Mouse (Mus musculus) hindbrain, postnatal 0 days (tissue): ENCODE results near the gene Fbxl18. TPM values are rescaled to one million over a fixed set of nuclear protein-coding genes. Genes with fewer than 3 reads are reported as not detected.

Experiments used
- ATAC-seq: fragments of 200-750 bp; cut with Nextera tagmentation; 2 replicates; pipeline ENCODE4 v1.8.0; 2017; ENCODE audit warnings: mild to moderate bottlenecking, moderate TSS enrichment, moderate library complexity
- DNase-seq: peaks from one replicate; pipeline ENCODE4 v3.0.0-alpha.2; 2015; ENCODE audit warnings: low spot score
- H3K27ac ChIP-seq: fragments of 300-500 bp; sonication (generic); 2 replicates; pipeline ENCODE4 v1.5.1; 2014; ENCODE audit warnings: mild to moderate bottlenecking
- H3K27me3 ChIP-seq: fragments of 300-500 bp; sonication (generic); 2 replicates; pipeline ENCODE4 v1.6.1; 2014; ENCODE audit warnings: low read length, mixed read lengths; ENCODE audit not compliant: insufficient read depth
- H3K36me3 ChIP-seq: fragments of 300-500 bp; sonication (generic); 2 replicates; pipeline ENCODE4 v1.6.1; 2014; ENCODE audit warnings: low read length, mixed read lengths; ENCODE audit not compliant: insufficient read depth
- H3K4me1 ChIP-seq: fragments of 300-500 bp; sonication (generic); 2 replicates; pipeline ENCODE4 v1.6.1; 2014; ENCODE audit warnings: antibody characterized with exemption, low read length, mixed read lengths; ENCODE audit not compliant: insufficient read depth
- H3K4me2 ChIP-seq: fragments of 300-500 bp; sonication (generic); 2 replicates; pipeline ENCODE4 v1.6.1; 2014; ENCODE audit warnings: low read depth, mild to moderate bottlenecking, low read length, moderate library complexity, mixed read lengths
- H3K4me3 ChIP-seq: fragments of 300-500 bp; sonication (generic); 2 replicates; pipeline ENCODE4 v1.5.1; 2014; ENCODE audit warnings: low read length
- H3K9ac ChIP-seq: fragments of 300-500 bp; sonication (generic); replicated peaks from 2 replicates; pipeline ENCODE4 v1.6.1; 2014; ENCODE audit warnings: mild to moderate bottlenecking, low read length, moderate library complexity, mixed read lengths
- H3K9me3 ChIP-seq: fragments of 300-500 bp; sonication (generic); 2 replicates; pipeline ENCODE4 v1.6.1; 2016; ENCODE audit warnings: low read length, mixed read lengths
- CTCF ChIP-seq: IDR thresholded peaks from 2 replicates; pipeline ENCODE4 v1.5.1; 2016; ENCODE audit warnings: antibody characterized with exemption, control low read depth, low read depth
- WGBS: fragments of 180-500 bp; shearing (Covaris S2); extraction: QIAGEN DNeasy Blood & Tissue Kit; methylation state at CpG from one replicate; pipeline ENCODE4 v1.1.7; 2014; 5-methylcytosine and 5-hydroxymethylcytosine counted together
- polyA plus RNA-seq: library from polyadenylated mRNA; unstranded; fragments of >200 nt; fragmentation: Nextera tagmentation; extraction: Ambion mirVana; gene quantifications from 2 replicates; pipeline ENCODE4 v1.2.1, GENCODE M21; 2015
- total RNA-seq: library from RNA; depleted of rRNA; stranded (reverse); fragments of >200 nt; gene quantifications from 2 replicates; pipeline ENCODE4 v1.2.3, GENCODE M21; 2014

Gene Fbxl18
- total and polyA plus RNA-seq, 2 experiments from 2014 or later = 31.4 to 68.6 TPM

- Histone ChIP-seq H3K4me2 (no peak overlapping the region), H3K9ac (no peak overlapping the region), H3K4me3 (no peak overlapping the region), H3K36me3 (no peaks in the 10 kb centered on the region), H3K4me1 (no peaks in the 10 kb centered on the region), H3K27me3 (no peaks in the 10 kb centered on the region), H3K27ac (no peak overlapping the region), H3K9me3 (no peaks in the 10 kb centered on the region)
- WGBS = 27% methylated on average over 9 of the region's 9 CpGs
- DNase-seq (peak; percentile 65), ATAC-seq (peak; percentile 41)
- TF ChIP-seq CTCF = peak; percentile 65
These were observed 37.0 kb upstream of the Fbxl18 start for GRCm38 (mm10) chr5:142932084-142932685.

DNA sequence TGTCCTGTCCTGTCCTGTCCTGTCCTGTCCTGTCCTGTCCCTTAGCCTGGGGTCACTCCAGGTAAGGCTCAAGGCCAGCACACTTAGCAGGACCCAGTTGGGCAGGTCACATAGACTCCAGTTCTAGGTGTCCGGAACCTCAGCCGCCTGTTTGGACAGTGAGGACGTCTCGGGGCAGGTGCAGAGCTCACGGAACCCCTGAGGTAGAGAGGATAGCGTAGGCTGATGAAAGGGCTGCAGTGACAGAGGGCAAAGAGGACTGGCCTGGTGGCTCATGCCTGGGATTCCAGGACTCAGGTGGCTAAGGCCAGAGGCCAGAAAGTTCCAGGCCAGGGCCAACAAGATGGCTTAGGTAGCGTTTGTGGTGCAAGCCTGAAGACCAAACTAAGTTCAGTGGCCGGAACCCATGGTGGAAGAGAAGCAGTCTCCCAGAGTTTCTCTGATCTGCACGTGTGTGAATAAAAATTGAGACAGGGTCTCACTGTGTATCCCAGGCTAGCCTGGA lies 36.1 kb upstream of the Fbxl18 start:
- H3K27ac ChIP-seq = no peak overlapping the region
- H3K9ac ChIP-seq = no peak overlapping the region
- no peaks in the 10 kb centered on the region for H3K9me3 ChIP-seq
- WGBS = 90% methylated on average over 9 of the region's 9 CpGs
- no peaks in the 10 kb centered on the region for H3K36me3 ChIP-seq
- no peaks in the 10 kb centered on the region for H3K4me1 ChIP-seq
- no peaks in the 10 kb centered on the region for H3K27me3 ChIP-seq
- H3K4me2 ChIP-seq = no peak overlapping the region
- no peak for DNase-seq
- H3K4me3 ChIP-seq = no peak overlapping the region
- TF ChIP-seq CTCF = no peak
- ATAC-seq = no peak

GRCm38 (mm10) chr5:142929400-142929752 lies 34.2 kb upstream of the Fbxl18 start:
- WGBS = 21% methylated on average over 4 of the region's 4 CpGs
- Histone ChIP-seq H3K4me3 (peak overlapping the region; percentile 39), H3K36me3 (no peaks in the 10 kb centered on the region), H3K9ac (peak overlapping the region; percentile 47), H3K9me3 (no peaks in the 10 kb centered on the region), H3K4me1 (no peaks in the 10 kb centered on the region), H3K27ac (no peak overlapping the region; the same call in 1 of the 2 replicates), H3K4me2 (peak overlapping the region; percentile 63), H3K27me3 (no peaks in the 10 kb centered on the region)
- no peak for TF ChIP-seq CTCF
- peak; percentile 39; the same call in 1 of the 2 replicates for ATAC-seq
- DNase-seq = no peak

DNA sequence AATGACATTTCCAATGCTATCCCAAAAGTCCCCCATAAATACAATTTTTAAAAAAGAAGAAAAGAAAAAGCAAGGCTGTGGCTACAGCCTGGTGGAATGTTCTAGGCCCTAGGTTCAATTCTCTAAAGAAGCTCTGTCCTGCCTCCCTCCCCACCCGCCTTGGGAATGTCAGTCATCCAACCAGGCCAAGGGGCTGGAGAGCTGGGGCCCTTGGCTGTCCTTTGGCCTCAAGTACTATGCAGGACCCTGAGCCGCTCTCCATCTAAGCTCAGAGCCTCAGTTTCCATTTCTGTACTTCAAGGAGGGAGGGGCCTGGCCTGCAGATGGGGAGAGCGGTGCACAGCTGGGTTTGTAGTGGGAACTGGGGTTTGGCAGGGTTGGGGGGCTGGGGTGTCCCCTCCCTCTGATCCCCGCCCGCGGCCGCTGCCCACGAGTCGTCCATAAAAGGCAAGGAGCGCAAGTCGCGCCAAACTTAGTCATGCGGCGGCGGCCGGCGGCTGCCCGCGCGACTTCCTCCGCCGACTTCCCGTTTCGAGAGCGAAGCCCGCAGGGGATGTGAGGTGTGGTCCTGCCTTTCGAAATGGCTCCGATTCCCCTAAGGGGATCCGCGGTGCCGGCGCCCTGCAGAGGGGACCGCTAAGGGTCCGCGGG lies 33.7 kb upstream of the Fbxl18 start:
- Histone ChIP-seq H3K27ac (no peak overlapping the region; the same call in 1 of the 2 replicates), H3K9me3 (no peaks in the 10 kb centered on the region), H3K36me3 (no peaks in the 10 kb centered on the region), H3K4me2 (peak overlapping the region; percentile 63), H3K27me3 (no peaks in the 10 kb centered on the region), H3K9ac (peak overlapping the region; percentile 47), H3K4me3 (peak overlapping the region; percentile 39), H3K4me1 (no peaks in the 10 kb centered on the region)
- ATAC-seq (peak; percentile 30; the same call in 1 of the 2 replicates), DNase-seq (peak; percentile 53)
- TF ChIP-seq CTCF = no peak
- 5% methylated on average over 28 of the region's 35 CpGs for WGBS

- DNase-seq = no peak
- Histone ChIP-seq H3K9ac (no peak overlapping the region), H3K36me3 (no peaks in the 10 kb centered on the region), H3K4me3 (no peak overlapping the region), H3K4me2 (no peak overlapping the region), H3K4me1 (no peaks in the 10 kb centered on the region), H3K27ac (peak overlapping the region; percentile 11; the same call in 1 of the 2 replicates), H3K27me3 (no peaks in the 10 kb centered on the region), H3K9me3 (no peaks in the 10 kb centered on the region)
- WGBS = 94% methylated on average over 12 of the region's 12 CpGs
- no peak for TF ChIP-seq CTCF
- no peak for ATAC-seq
These were observed 32.2 kb upstream of the Fbxl18 start for GRCm38 (mm10) chr5:142927341-142927930.

DNA sequence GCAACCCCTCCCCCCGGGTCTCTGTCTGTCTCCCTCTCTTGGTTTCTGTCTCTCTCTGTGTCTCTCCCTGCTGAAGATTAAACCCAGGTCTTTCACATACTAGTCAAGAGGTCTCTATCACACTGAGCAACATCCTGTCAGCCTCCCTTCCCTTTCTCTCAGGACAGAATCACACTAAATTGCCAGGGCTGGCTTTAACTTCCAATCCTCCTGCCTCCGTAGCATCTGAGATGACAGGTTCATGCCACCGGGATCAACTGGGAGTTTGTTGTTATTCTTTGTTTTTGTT lies 31.7 kb upstream of the Fbxl18 start:
- Histone ChIP-seq H3K27me3 (no peaks in the 10 kb centered on the region), H3K9ac (no peak overlapping the region), H3K4me2 (no peak overlapping the region), H3K27ac (0 out of 2 replicates have a peak overlapping the region, but pooled peaks have one; percentile 11), H3K36me3 (no peaks in the 10 kb centered on the region), H3K9me3 (no peaks in the 10 kb centered on the region), H3K4me1 (no peaks in the 10 kb centered on the region), H3K4me3 (no peak overlapping the region)
- no peak for TF ChIP-seq CTCF
- DNase-seq = no peak
- 65% methylated on average over 3 of the region's 3 CpGs for WGBS
- ATAC-seq = no peak
